Mouse (Mus musculus) hindbrain, embryonic 12.5 days (tissue): ENCODE data around the gene Lrsam1. TPM values are rescaled to one million over a fixed set of nuclear protein-coding genes. Genes with fewer than 3 reads are reported as not detected.
A peak's percentile ranks its signal among the peaks of the same experiment; 100 is the strongest.

ENCODE experiments used
- ATAC-seq: fragments of 200-750 bp; cut with Nextera tagmentation; 2 replicates; pipeline ENCODE4 v1.8.0; 2017; ENCODE audit warnings: moderate TSS enrichment; ENCODE audit not compliant: low FRiP score
- H3K27ac ChIP-seq: fragments of 300-500 bp; sonication (generic); 2 replicates; pipeline ENCODE4 v1.5.1; 2016; ENCODE audit warnings: mild to moderate bottlenecking
- H3K27me3 ChIP-seq: fragments of 300-500 bp; sonication (generic); 2 replicates; pipeline ENCODE4 v1.6.1; 2016; ENCODE audit warnings: mild to moderate bottlenecking
- H3K36me3 ChIP-seq: fragments of 300-500 bp; sonication (generic); 2 replicates; pipeline ENCODE4 v1.6.1; 2016; ENCODE audit warnings: mild to moderate bottlenecking
- H3K4me1 ChIP-seq: fragments of 300-500 bp; sonication (generic); 2 replicates; pipeline ENCODE4 v1.6.1; 2016
- H3K4me2 ChIP-seq: fragments of 300-500 bp; sonication (generic); replicated peaks from 2 replicates; pipeline ENCODE4 v1.6.1; 2016; ENCODE audit warnings: mild to moderate bottlenecking
- H3K4me3 ChIP-seq: fragments of 300-500 bp; sonication (generic); 2 replicates; pipeline ENCODE4 v1.5.1; 2016; ENCODE audit warnings: mild to moderate bottlenecking
- H3K9ac ChIP-seq: fragments of 300-500 bp; sonication (generic); 2 replicates; pipeline ENCODE4 v1.6.1; 2016; ENCODE audit warnings: mild to moderate bottlenecking, moderate library complexity
- H3K9me3 ChIP-seq: fragments of 300-500 bp; sonication (generic); replicated peaks from 2 replicates; pipeline ENCODE4 v1.6.1; 2016; ENCODE audit warnings: mild to moderate bottlenecking
- WGBS: fragments of 180-500 bp; shearing (Covaris S2); methylation state at CpG from one replicate; pipeline ENCODE4 v1.1.7; 2016; 5-methylcytosine and 5-hydroxymethylcytosine counted together
- polyA plus RNA-seq: library from polyadenylated mRNA; unstranded; fragments of >200 nt; fragmentation: Nextera tagmentation; extraction: Ambion mirVana; gene quantifications from 2 replicates; pipeline ENCODE4 v1.2.1, GENCODE M21; 2016

Lrsam1 gene
- polyA plus RNA-seq, 1 experiment from 2014 or later = 19.0 TPM

DNA sequence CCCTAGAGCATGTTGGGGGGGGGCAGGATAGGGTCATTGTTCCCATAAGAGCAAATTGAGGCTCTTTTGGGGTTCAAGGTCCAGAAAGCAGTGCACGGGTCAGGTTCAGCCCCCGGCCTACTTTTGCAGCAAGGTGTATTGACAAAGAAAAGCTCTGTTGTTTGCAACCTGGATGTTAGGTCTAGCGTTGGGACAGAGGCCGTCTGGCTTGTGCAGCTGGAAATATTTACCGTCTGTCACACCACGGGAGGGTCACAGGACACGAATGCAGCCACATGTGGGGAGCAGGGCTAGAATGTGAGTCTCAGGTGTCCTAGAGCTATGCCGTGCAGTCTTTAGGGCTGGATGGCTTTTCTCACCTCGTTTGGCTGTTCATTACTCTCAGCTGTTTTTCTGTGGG, 43.0 kb downstream of the Lrsam1 start:
- WGBS = 60% methylated on average over 9 of the region's 9 CpGs
- H3K36me3 ChIP-seq = peaks cover 66% of the 10 kb centered on the region
- no peak overlapping the region for H3K4me2 ChIP-seq
- ATAC-seq = no peak
- H3K9me3 ChIP-seq = no peaks in the 10 kb centered on the region
- H3K4me1 ChIP-seq = peaks cover 8% of the 10 kb centered on the region
- H3K4me3 ChIP-seq = no peak overlapping the region
- H3K27ac ChIP-seq = no peak overlapping the region
- H3K9ac ChIP-seq = no peak overlapping the region
- no peaks in the 10 kb centered on the region for H3K27me3 ChIP-seq

- H3K4me3 ChIP-seq = no peak overlapping the region
- H3K36me3 ChIP-seq = peaks cover 57% of the 10 kb centered on the region
- peaks cover 8% of the 10 kb centered on the region for H3K4me1 ChIP-seq
- H3K27ac ChIP-seq = no peak overlapping the region
- H3K27me3 ChIP-seq = no peaks in the 10 kb centered on the region
- no peak overlapping the region for H3K4me2 ChIP-seq
- no peaks in the 10 kb centered on the region for H3K9me3 ChIP-seq
- WGBS = 78% methylated on average over 11 of the region's 11 CpGs
- no peak for ATAC-seq
- no peak overlapping the region for H3K9ac ChIP-seq
These were observed 43.9 kb downstream of the Lrsam1 start for GRCm38 (mm10) chr2:32917526-32917925.

DNA sequence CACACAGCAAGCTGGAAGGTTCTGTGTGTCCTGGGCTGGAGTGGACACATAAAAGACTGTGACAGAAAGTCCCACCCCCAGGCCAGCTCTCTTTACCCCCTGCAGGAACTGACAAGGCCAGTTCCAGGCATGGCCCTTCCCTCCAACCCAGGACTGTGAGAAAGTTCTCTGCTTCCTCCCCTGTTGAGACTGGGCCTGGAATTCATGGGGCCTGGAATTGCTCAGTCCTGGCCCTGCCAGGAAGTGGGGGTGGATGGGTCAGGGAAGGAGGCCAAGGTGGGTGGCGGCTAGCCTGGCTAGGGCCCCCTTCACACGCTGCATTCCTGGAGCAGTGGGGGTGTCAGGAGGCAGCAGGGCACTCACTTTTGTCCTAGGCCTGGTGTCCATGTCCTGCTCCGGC, 46.5 kb downstream of the Lrsam1 start:
- Histone ChIP-seq H3K36me3 (peaks cover 49% of the 10 kb centered on the region), H3K4me3 (no peak overlapping the region), H3K9ac (0 out of 2 replicates have a peak overlapping the region, but pooled peaks have one; percentile 5), H3K9me3 (no peaks in the 10 kb centered on the region), H3K4me1 (peaks cover 8% of the 10 kb centered on the region), H3K27me3 (no peaks in the 10 kb centered on the region), H3K4me2 (no peak overlapping the region), H3K27ac (0 out of 2 replicates have a peak overlapping the region, but pooled peaks have one; percentile 25)
- 0 out of 2 replicates have a peak, but pooled peaks have one; percentile 32 for ATAC-seq
- 43% methylated on average over 3 of the region's 3 CpGs for WGBS

DNA sequence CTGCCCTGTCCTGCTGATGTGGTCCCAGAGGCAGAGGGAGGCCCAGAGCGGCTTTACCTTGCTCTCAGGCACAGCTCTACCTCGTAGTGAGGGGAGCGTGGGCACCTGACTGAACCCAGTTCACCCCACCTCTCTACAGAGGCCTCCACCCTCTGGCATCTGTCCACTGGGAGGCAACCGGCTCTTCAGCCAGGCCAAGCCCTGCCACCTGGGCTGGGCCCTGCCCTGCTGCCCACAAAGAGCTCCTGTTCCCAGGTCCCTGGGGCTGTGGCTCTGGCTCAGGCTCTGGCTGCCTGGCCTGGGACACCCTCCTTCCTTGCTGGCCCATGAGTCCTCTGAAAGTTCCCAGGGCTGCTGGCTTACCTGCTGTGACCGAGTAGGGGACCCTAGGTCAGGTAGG, 47.1 kb downstream of the Lrsam1 start:
- Histone ChIP-seq H3K27ac (peak overlapping the region; percentile 25), H3K27me3 (no peaks in the 10 kb centered on the region), H3K4me2 (no peak overlapping the region), H3K9me3 (no peaks in the 10 kb centered on the region), H3K9ac (peak overlapping the region; percentile 5; the same call in 1 of the 2 replicates), H3K4me3 (no peak overlapping the region), H3K36me3 (peaks cover 47% of the 10 kb centered on the region), H3K4me1 (peaks cover 8% of the 10 kb centered on the region)
- WGBS = 61% methylated on average over 5 of the region's 5 CpGs
- ATAC-seq = no peak

GRCm38 (mm10) chr2:32912210-32912804, 49.1 kb downstream of the Lrsam1 start:
- H3K4me1 ChIP-seq = peaks cover 26% of the 10 kb centered on the region
- H3K9me3 ChIP-seq = no peaks in the 10 kb centered on the region
- no peak for ATAC-seq
- H3K9ac ChIP-seq = no peak overlapping the region
- peaks cover 37% of the 10 kb centered on the region for H3K36me3 ChIP-seq
- WGBS = 30% methylated on average over 19 of the region's 19 CpGs
- no peaks in the 10 kb centered on the region for H3K27me3 ChIP-seq
- H3K4me2 ChIP-seq = no peak overlapping the region
- H3K4me3 ChIP-seq = no peak overlapping the region
- H3K27ac ChIP-seq = no peak overlapping the region

DNA sequence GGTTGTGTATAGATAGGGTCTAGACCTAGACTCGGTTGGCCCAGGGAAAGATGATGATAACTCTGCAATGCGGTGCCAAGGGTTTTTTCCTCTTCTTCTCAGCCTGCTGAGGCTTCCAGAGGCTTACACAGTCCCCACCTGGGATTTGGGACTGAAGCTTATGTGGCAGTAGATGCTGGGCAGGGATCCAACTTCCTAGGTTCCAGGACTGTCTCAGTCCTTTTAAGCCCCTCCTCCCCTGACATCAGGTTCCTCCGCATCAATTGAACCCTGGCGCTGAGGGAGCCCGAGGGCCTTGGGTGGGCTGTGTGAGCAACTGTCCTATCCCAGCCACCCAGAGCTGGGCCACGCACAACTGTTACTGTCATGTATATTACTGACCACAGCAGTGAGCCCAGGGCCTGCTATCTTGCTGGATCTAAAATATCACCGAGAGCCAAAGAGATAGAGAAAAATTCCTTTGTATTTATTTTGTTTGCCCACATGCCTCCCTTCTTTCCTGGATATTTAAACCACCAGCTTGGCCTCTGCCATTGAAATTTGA, 49.7 kb downstream of the Lrsam1 start:
- H3K4me3 ChIP-seq = no peak overlapping the region
- peaks cover 32% of the 10 kb centered on the region for H3K4me1 ChIP-seq
- no peaks in the 10 kb centered on the region for H3K27me3 ChIP-seq
- H3K27ac ChIP-seq = 0 out of 2 replicates have a peak overlapping the region, but pooled peaks have one; percentile 12
- ATAC-seq = no peak
- no peaks in the 10 kb centered on the region for H3K9me3 ChIP-seq
- no peak overlapping the region for H3K9ac ChIP-seq
- no peak overlapping the region for H3K4me2 ChIP-seq
- WGBS = 86% methylated on average over 7 of the region's 7 CpGs
- H3K36me3 ChIP-seq = peaks cover 35% of the 10 kb centered on the region

- H3K9ac ChIP-seq = no peak overlapping the region
- peaks cover 28% of the 10 kb centered on the region for H3K4me1 ChIP-seq
- H3K4me3 ChIP-seq = no peak overlapping the region
- H3K9me3 ChIP-seq = no peaks in the 10 kb centered on the region
- H3K27me3 ChIP-seq = no peaks in the 10 kb centered on the region
- H3K36me3 ChIP-seq = peaks cover 24% of the 10 kb centered on the region
- ATAC-seq = no peak
- no peak overlapping the region for H3K4me2 ChIP-seq
- WGBS = 32% methylated on average over 11 of the region's 11 CpGs
- H3K27ac ChIP-seq = peak overlapping the region; percentile 74
These were observed 52.6 kb downstream of the Lrsam1 start for GRCm38 (mm10) chr2:32908796-32909195.

- H3K36me3 ChIP-seq = peaks cover 24% of the 10 kb centered on the region
- 4% methylated on average over 6 of the region's 6 CpGs for WGBS
- ATAC-seq = no peak; the same call in 1 of the 2 replicates
- no peak overlapping the region for H3K9ac ChIP-seq
- H3K27me3 ChIP-seq = no peaks in the 10 kb centered on the region
- H3K27ac ChIP-seq = peak overlapping the region; percentile 74
- H3K4me1 ChIP-seq = peaks cover 28% of the 10 kb centered on the region
- no peak overlapping the region for H3K4me2 ChIP-seq
- H3K9me3 ChIP-seq = no peaks in the 10 kb centered on the region
- H3K4me3 ChIP-seq = no peak overlapping the region
These were observed 53.1 kb downstream of the Lrsam1 start for GRCm38 (mm10) chr2:32908272-32908671.

GRCm38 (mm10) chr2:32907442-32907841, 54.0 kb downstream of the Lrsam1 start:
- Histone ChIP-seq H3K27me3 (no peaks in the 10 kb centered on the region), H3K9me3 (no peaks in the 10 kb centered on the region), H3K36me3 (peaks cover 24% of the 10 kb centered on the region), H3K4me3 (no peak overlapping the region), H3K27ac (peak overlapping the region; percentile 74), H3K4me1 (peaks cover 28% of the 10 kb centered on the region), H3K4me2 (no peak overlapping the region), H3K9ac (no peak overlapping the region)
- no peak for ATAC-seq
- 56% methylated on average over 8 of the region's 8 CpGs for WGBS

GRCm38 (mm10) chr2:32905297-32905696, 56.1 kb downstream of the Lrsam1 start:
- H3K27ac ChIP-seq = no peak overlapping the region
- H3K9ac ChIP-seq = no peak overlapping the region
- ATAC-seq = no peak
- peaks cover 28% of the 10 kb centered on the region for H3K4me1 ChIP-seq
- no peak overlapping the region for H3K4me2 ChIP-seq
- peaks cover 9% of the 10 kb centered on the region for H3K36me3 ChIP-seq
- no peak overlapping the region for H3K4me3 ChIP-seq
- WGBS = 81% methylated on average over 8 of the region's 8 CpGs
- no peaks in the 10 kb centered on the region for H3K27me3 ChIP-seq
- no peaks in the 10 kb centered on the region for H3K9me3 ChIP-seq

DNA sequence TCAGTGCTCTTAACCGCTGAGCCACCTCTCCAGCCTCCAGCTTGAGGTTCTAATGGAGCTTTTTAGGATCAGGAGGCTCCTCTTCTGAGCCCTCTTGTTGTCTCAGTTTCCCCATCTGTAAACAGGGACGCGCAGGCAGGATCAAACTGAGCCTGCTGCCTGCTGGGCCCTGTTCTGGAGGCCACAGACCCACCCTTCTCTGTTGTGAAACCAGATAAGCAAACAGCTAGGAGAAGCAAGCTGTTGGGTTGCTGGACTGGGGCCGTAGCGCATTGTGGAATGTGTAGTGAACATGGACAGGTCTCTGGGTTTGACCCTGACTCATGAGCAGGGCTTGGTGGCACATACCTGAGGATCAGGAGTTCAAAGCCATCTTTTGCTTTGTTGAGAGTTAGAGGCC, 56.8 kb downstream of the Lrsam1 start:
- WGBS = 87% methylated on average over 5 of the region's 5 CpGs
- Histone ChIP-seq H3K4me3 (no peak overlapping the region), H3K4me2 (no peak overlapping the region), H3K36me3 (peaks cover 4% of the 10 kb centered on the region; the same call in 1 of the 2 replicates), H3K27ac (no peak overlapping the region), H3K27me3 (no peaks in the 10 kb centered on the region), H3K4me1 (peaks cover 28% of the 10 kb centered on the region), H3K9me3 (no peaks in the 10 kb centered on the region), H3K9ac (no peak overlapping the region)
- no peak for ATAC-seq

DNA sequence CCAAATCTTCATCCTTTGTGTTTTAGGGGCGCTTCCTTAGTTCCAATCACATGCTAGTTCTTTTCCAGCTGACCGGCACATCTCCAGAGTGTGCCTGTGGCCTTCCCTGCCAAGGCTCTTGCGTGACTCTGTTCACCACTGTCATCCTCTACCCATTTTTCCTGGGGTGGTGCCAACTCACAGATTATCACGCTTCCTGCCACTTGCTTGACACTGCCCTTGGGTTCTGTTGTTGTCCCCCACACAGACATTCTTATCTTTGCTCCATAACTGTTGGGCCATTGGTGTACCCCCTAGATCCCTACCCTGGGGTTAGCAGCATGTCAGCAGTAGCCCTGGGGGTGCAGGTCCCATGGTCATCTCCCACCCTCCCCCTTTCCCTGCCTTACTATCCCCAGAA, 57.9 kb downstream of the Lrsam1 start:
- no peaks in the 10 kb centered on the region for H3K27me3 ChIP-seq
- H3K4me3 ChIP-seq = no peak overlapping the region
- 91% methylated on average over 4 of the region's 4 CpGs for WGBS
- no peaks in the 10 kb centered on the region for H3K36me3 ChIP-seq
- H3K9ac ChIP-seq = no peak overlapping the region
- no peak overlapping the region for H3K27ac ChIP-seq
- no peaks in the 10 kb centered on the region for H3K9me3 ChIP-seq
- peaks cover 22% of the 10 kb centered on the region for H3K4me1 ChIP-seq
- ATAC-seq = no peak
- no peak overlapping the region for H3K4me2 ChIP-seq

DNA sequence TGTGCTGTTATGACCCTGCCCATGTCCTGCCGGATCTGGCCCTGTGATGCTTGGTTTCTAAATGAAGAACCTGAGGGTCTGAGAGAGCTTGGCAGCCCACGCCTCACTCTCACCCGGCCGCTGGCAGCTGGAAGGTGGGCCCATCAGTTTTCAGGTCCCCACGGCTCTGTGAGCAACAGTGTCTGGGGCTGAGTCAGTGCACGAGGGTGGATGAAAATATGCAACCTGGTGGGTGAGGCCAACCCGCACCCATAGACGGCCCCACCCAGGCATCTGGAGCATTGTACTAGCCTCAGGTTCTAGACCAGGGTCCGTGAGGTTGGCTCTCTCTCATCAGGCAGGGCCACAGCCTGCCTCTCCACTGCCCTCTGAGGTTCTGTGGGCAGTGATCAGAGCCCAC, 59.3 kb downstream of the Lrsam1 start:
- H3K9ac ChIP-seq = no peak overlapping the region
- no peaks in the 10 kb centered on the region for H3K9me3 ChIP-seq
- ATAC-seq = no peak
- no peaks in the 10 kb centered on the region for H3K36me3 ChIP-seq
- peaks cover 19% of the 10 kb centered on the region for H3K4me1 ChIP-seq
- 88% methylated on average over 9 of the region's 9 CpGs for WGBS
- no peak overlapping the region for H3K4me2 ChIP-seq
- H3K27me3 ChIP-seq = no peaks in the 10 kb centered on the region
- H3K27ac ChIP-seq = no peak overlapping the region
- no peak overlapping the region for H3K4me3 ChIP-seq
